Mouse (Mus musculus): Measurements from ENCODE around the gene Ak7.

- no peak for TF ChIP-seq CTCF (IDR thresholded peaks at IDR 0.05; ENCODE audit: low read depth)
- TF ChIP-seq EP300 (IDR thresholded peaks at IDR 0.05; ENCODE audit: low read depth) = no peak
Observed at GRCm38 (mm10) chr12:105705799-105706487, at the start of gene Ak7.

All from liver, embryonic 14.5 days (tissue).